Mouse (Mus musculus): Measurements from ENCODE around the gene Larp4b.

DNA sequence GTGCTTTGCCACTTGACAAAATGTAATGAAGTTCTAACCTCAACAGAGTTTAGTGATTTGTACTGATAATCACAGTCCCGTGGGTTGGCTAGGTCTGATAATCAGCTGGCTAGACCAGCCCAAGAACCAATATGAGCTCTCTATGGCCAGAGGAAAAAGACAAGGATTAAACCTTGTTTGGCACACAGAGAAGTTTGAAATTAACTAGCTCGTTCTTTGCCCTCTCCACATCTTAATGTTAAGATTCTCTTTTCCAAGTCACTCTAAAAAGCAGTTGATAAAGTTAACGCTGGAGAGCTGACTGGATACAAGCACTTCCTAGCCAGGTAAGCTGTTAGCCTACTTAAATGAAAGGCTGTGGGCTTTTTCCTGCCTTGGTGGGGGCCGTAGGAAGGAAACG lies 81.5 kb downstream of the Larp4b start:
- no peak for TF ChIP-seq POLR2A (IDR thresholded peaks at IDR 0.05; ENCODE audit: low read depth, low read length)
- no peak for TF ChIP-seq CTCF (conservative IDR thresholded peaks at IDR 0.05; ENCODE audit: insufficient read depth, insufficient read length, low read depth, low read length)

Measured in kidney, adult 2 months (tissue).